ENCODE assay signal across 14 mouse cellular contexts in genomic region chr5:113648647-113649211, GRCm38 (mm10). TPM values are rescaled to one million over a fixed set of nuclear protein-coding genes. Genes with fewer than 3 reads are reported as not detected.
A peak's percentile ranks its signal among the peaks of the same experiment; 100 is the strongest.
DNase-seq lines count a peak whose midpoint lies in the region; ATAC-seq and TF ChIP-seq lines count a peak whose summit lies in the region.
"Had no signal": no experiment of that assay in that cellular context is flagged by ENCODE, and none has a peak within 500 bp of the region (broad histone marks: within the 10 kb centered on the region; RNA-seq: fewer than 3 reads in every experiment).

No protein-coding gene starts in this region.

- no peaks in the 10 kb centered on the region for H3K9me3 ChIP-seq in heart, embryonic 15.5 days (replicated peaks)
- H3K9me3 ChIP-seq in lung, embryonic 14.5 days (ENCODE audit: low read depth, low read length): no peaks in the 10 kb centered on the region
- H3K9me3 ChIP-seq in heart, postnatal 0 days (replicated peaks; ENCODE audit: control insufficient read depth, low read length): no peaks in the 10 kb centered on the region
- no peaks in the 10 kb centered on the region for H3K9me3 ChIP-seq in midbrain, postnatal 0 days (ENCODE audit: low read length)

- WGBS in heart, embryonic 15.5 days: 58% methylated on average over 5 of the region's 5 CpGs
- WGBS in lung, embryonic 14.5 days: 77% methylated on average over 5 of the region's 5 CpGs
- 50% methylated on average over 5 of the region's 5 CpGs for WGBS in heart, postnatal 0 days
- 68% methylated on average over 5 of the region's 5 CpGs for WGBS in small intestine, adult 2 months
- 81% methylated on average over 5 of the region's 5 CpGs for whole genome bisulfite sequencing in midbrain, postnatal 0 days

- H3K4me2 ChIP-seq in heart, embryonic 15.5 days: peak overlapping the region; percentile 17; the same call in 1 of the 2 replicates
- H3K4me2 ChIP-seq in lung, embryonic 14.5 days: peak overlapping the region; percentile 60
- peak overlapping the region; percentile 53 for H3K4me2 ChIP-seq in heart, postnatal 0 days (ENCODE audit: low read depth, low read length)
- no peak overlapping the region for H3K4me2 ChIP-seq in midbrain, postnatal 0 days (ENCODE audit: low read depth, low read length, poor library complexity, severe bottlenecking)

- H3K27ac ChIP-seq in heart, embryonic 15.5 days: no peak overlapping the region
- H3K27ac ChIP-seq in lung, embryonic 14.5 days (ENCODE audit: low read depth): no peak overlapping the region
- H3K27ac ChIP-seq in heart, postnatal 0 days (ENCODE audit: low read depth): no peak overlapping the region
- H3K27ac ChIP-seq in small intestine, adult 2 months (ENCODE audit: insufficient read depth, low read depth, low read length): 0 out of 2 replicates have a peak overlapping the region, but pooled peaks have one; percentile 4
- H3K27ac ChIP-seq in midbrain, postnatal 0 days (ENCODE audit: low read depth, low read length): no peak overlapping the region
- H3K27ac ChIP-seq: liver, embryonic 14.5 days had no signal

- H3K4me3 ChIP-seq in heart, embryonic 15.5 days: peak overlapping the region; percentile 44; the same call in 1 of the 2 replicates
- peak overlapping the region; percentile 36 for H3K4me3 ChIP-seq in lung, embryonic 14.5 days (ENCODE audit: low read depth, low read length)
- 0 out of 2 replicates have a peak overlapping the region, but pooled peaks have one; percentile 40 for H3K4me3 ChIP-seq in heart, postnatal 0 days (ENCODE audit: low read depth, low read length)
- peak overlapping the region; percentile 4; the same call in 1 of the 2 replicates for H3K4me3 ChIP-seq in small intestine, adult 2 months (ENCODE audit: low read depth, low read length)
- H3K4me3 ChIP-seq in midbrain, postnatal 0 days (ENCODE audit: low read depth, low read length): no peak overlapping the region

- no peak overlapping the region for H3K9ac ChIP-seq in heart, embryonic 15.5 days
- H3K9ac ChIP-seq in lung, embryonic 14.5 days: no peak overlapping the region
- no peak overlapping the region for H3K9ac ChIP-seq in heart, postnatal 0 days (replicated peaks; ENCODE audit: low read depth, low read length)
- H3K9ac ChIP-seq in midbrain, postnatal 0 days (replicated peaks; ENCODE audit: low read length, poor library complexity, severe bottlenecking): no peak overlapping the region
- H3K9ac ChIP-seq: liver, embryonic 14.5 days had no signal

- peaks cover 31% of the 10 kb centered on the region for H3K27me3 ChIP-seq in heart, embryonic 15.5 days
- no peaks in the 10 kb centered on the region for H3K27me3 ChIP-seq in lung, embryonic 14.5 days (ENCODE audit: insufficient read depth, low read length)
- peaks cover 34% of the 10 kb centered on the region for H3K27me3 ChIP-seq in heart, postnatal 0 days (ENCODE audit: control insufficient read depth, insufficient read depth, low read length)
- H3K27me3 ChIP-seq in small intestine, adult 2 months (ENCODE audit: control insufficient read depth, insufficient read depth, low read length): no peaks in the 10 kb centered on the region
- H3K27me3 ChIP-seq in midbrain, postnatal 0 days (ENCODE audit: insufficient read depth, low read length): peaks cover 8% of the 10 kb centered on the region; the same call in 1 of the 2 replicates

- no peak for TF ChIP-seq CTCF in lung, embryonic 14.5 days (IDR thresholded peaks at IDR 0.05; ENCODE audit: low read depth)
- no peak for TF ChIP-seq CTCF in heart, postnatal 0 days (IDR thresholded peaks at IDR 0.05; ENCODE audit: low read depth)
- TF ChIP-seq CTCF in small intestine, adult 2 months (IDR thresholded peaks at IDR 0.05; ENCODE audit: extremely low read depth, insufficient read length, insufficient replicate concordance, low read depth, low read length): no peak
- TF ChIP-seq CTCF in midbrain, postnatal 0 days (IDR thresholded peaks at IDR 0.05): no peak

- no peaks in the 10 kb centered on the region for H3K36me3 ChIP-seq in heart, embryonic 15.5 days
- H3K36me3 ChIP-seq in lung, embryonic 14.5 days (ENCODE audit: insufficient read depth): no peaks in the 10 kb centered on the region
- H3K36me3 ChIP-seq in heart, postnatal 0 days (replicated peaks; ENCODE audit: control insufficient read depth, insufficient read depth, low read length): no peaks in the 10 kb centered on the region
- no peaks in the 10 kb centered on the region for H3K36me3 ChIP-seq in small intestine, adult 2 months (ENCODE audit: control insufficient read depth, insufficient read depth, low read length)
- no peaks in the 10 kb centered on the region for H3K36me3 ChIP-seq in midbrain, postnatal 0 days (ENCODE audit: insufficient read depth, low read length)

- TF ChIP-seq POLR2A in small intestine, adult 2 months (IDR thresholded peaks at IDR 0.05; ENCODE audit: low read depth, low read length): no peak

- TF ChIP-seq EP300 in heart, postnatal 0 days (IDR thresholded peaks at IDR 0.05; ENCODE audit: low read depth): no peak

- intact Hi-C loops in heart, postnatal 10 days (cut with DNase I): no loop called here

- no peak for ATAC-seq in heart, embryonic 15.5 days (replicated peaks; ENCODE audit: insufficient number of reproducible peaks, insufficient read depth, low FRiP score, low read depth)
- no peak for ATAC-seq in lung, embryonic 14.5 days (ENCODE audit: insufficient read depth)
- no peak for ATAC-seq in heart, postnatal 0 days (ENCODE audit: insufficient read depth, low read depth)
- ATAC-seq in midbrain, postnatal 0 days (ENCODE audit: low FRiP score): no peak
- ATAC-seq: forebrain, embryonic 14.5 days had no signal

- no peak for DNase-seq in heart, postnatal 10 days
- no peak for DNase-seq in lung, embryonic 14.5 days
- DNase-seq in lung, postnatal 36 days: no peak
- DNase-seq in heart, postnatal 0 days (ENCODE audit: low spot score): no peak
- DNase-seq in midbrain, postnatal 0 days (ENCODE audit: low spot score): no peak
- DNase-seq in adipocyte (ENCODE audit: low spot score): no peak
- DNase-seq: adrenal gland, postnatal 14 days; cerebellum, adult 8-10 months; thymus, postnatal 4 days had no signal

- H3K4me1 ChIP-seq in heart, embryonic 15.5 days (replicated peaks): peaks cover 15% of the 10 kb centered on the region
- H3K4me1 ChIP-seq in lung, embryonic 14.5 days (ENCODE audit: insufficient read depth): 0 out of 2 replicates have a peak, but pooled peaks cover 7% of the 10 kb centered on the region
- H3K4me1 ChIP-seq in heart, postnatal 0 days (ENCODE audit: control insufficient read depth, insufficient read depth): no peaks in the 10 kb centered on the region
- H3K4me1 ChIP-seq in small intestine, adult 2 months (ENCODE audit: control insufficient read depth, insufficient read depth, insufficient read length, low read length): no peaks in the 10 kb centered on the region
- H3K4me1 ChIP-seq in midbrain, postnatal 0 days (ENCODE audit: insufficient read depth, low read length): no peaks in the 10 kb centered on the region

RNA-seq across cellular contexts. Expression of gene Cmklr1, which starts 1.5 kb away (rescaled TPM):
- 4.4 and 5.0 TPM in 2 replicates for polyA plus RNA-seq in heart, embryonic 15.5 days (2015; fragmentation: Nextera tagmentation; extraction: Ambion mirVana)
- 10 to 100 TPM; 20.8 to 22.5 TPM for total RNA-seq in heart, postnatal 10 days (2021)
- polyA plus RNA-seq in lung, embryonic 14.5 days (2014; fragmentation: Nextera tagmentation; extraction: Ambion mirVana): 8.3 and 11.1 TPM in 2 replicates
- 4.8 and 6.9 TPM in 2 replicates for total RNA-seq in heart, postnatal 0 days (2014; rRNA removed; ENCODE audit: low replicate concordance)
- 2.0 and 2.9 TPM in 2 replicates for polyA plus RNA-seq in heart, postnatal 0 days (2015; fragmentation: Nextera tagmentation; extraction: Ambion mirVana)
- polyA plus RNA-seq in small intestine, adult 2 months (2012; rRNA removed): 9.6 and 12.0 TPM in 2 replicates
- total RNA-seq in midbrain, postnatal 0 days (2014; rRNA removed): 2.7 and 3.6 TPM in 2 replicates
- 0.63 and 1.1 TPM in 2 replicates for polyA plus RNA-seq in midbrain, postnatal 0 days (2015; fragmentation: Nextera tagmentation; extraction: Ambion mirVana)
- total RNA-seq: CH12.LX had no signal
